Mouse (Mus musculus) cerebellum, adult 8-10 months (tissue): Measurements from ENCODE around the gene Adam11.
A peak's percentile ranks its signal among the peaks of the same experiment; 100 is the strongest.

Source experiments
- DNase-seq: peaks from one replicate; pipeline ENCODE4 v3.0.0; 2022

Adam11 gene

DNA sequence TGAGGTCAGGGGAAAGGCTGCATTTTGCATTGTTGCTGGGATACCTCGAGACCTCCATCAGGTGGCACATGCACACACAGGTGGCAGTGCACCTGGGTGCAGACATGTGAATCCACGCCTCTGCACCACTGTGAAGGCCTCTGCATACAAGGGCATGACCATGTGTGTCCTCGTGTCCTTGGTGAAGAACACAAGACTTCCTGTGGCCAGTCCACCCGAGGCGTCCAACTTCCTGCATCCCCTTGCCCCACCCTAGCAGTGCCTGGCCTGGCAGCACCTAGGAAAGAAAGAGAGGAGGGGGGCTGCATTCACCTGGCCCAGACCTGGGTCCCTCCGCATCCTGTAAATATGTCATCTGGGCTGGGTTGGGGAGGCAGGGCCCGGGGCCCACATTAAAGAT lies 18.6 kb downstream of the Adam11 start:
- DNase-seq: peak; percentile 21

DNA sequence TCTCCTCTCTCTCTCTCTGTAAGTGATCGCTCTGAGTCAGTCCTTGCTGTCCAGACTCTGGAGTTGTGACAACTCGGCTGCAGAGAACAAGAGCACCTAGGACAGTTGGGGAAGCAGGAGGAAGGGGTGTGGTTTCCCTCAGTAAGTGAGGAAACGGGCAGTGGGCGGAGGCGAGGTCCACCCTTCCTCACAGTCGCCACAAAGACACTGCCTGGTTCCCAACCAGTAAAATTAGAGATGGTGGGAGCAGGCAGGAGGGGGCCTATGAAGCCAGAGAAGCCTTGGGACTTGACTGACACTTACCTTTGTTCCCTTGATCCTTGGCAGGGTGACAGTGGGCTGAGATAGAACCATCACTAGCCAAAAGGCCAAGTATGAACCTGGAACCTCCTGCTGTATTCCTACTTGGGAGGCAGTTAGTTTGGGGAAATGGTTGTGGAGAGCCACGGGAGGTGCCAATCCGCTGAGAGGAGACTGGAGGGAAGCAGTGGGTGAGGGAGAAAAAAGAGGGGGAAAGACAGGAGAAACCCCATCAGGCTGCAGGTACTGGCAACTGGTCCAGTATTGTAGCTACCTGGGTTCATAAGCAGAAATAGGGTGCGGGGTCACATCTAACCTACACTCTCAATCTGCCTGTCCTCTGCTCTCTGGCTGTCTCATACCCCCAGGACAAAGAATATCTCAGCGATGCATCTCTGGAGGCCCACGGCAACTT lies 19.2 kb downstream of the Adam11 start:
- peak; percentile 43 for DNase-seq

DNA sequence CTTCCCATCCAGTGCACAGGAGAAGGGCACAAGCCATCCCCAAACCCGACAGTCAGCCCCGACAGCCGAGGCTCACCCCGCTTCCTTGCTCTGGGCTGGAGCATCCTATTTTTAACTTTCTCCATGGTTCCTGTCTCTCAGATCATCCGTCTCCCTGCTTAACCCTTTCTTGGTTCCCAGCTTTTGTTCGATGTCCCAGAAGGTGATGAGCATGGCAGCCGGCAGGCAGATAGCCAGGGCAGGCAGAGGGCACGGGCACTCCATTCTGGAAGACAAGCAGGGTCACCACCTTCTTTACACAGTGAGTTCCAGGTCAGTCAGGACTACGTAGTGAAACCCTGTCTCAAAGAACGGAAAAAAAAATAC lies 19.7 kb downstream of the Adam11 start:
- DNase-seq: no peak

DNA sequence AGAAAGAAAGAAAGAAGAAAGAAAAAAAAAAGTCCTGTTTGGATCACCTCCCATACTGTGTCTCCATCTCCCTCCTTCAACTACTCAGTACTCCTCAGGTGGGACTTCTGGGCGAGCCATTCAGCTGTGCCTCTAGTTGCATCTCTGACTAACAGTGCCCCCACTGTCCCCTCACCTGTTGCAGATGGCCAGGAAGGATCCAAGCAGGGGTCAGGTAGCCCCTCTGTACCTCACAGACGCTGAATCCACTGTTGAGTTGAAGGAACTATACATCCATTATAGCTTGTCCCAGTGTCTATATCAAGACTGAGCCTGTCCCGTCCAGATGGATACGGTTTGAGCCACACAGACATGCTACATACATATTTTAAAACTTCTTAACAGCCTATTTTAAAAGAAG lies 20.3 kb downstream of the Adam11 start:
- peak; percentile 20 for DNase-seq

DNA sequence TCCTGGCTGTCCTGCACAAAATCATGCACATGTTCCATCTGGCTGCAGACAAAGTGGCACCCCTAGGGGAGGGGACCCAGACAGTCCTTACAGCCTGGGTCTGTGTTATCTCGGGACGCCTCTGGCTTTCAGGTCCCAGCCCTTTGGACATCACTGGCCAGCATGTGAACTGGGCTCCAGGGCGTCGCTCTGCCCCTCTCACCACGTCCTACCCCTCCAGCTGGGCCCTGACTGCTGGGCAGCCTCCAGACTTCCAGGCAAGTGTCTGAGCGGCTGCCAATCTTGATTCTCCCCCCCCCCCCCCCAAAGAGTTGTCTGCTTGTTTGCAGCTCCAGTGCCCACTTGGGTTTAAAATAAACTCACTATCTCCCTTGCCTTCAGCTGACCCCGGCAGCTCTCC lies 22.2 kb downstream of the Adam11 start:
- DNase-seq: no peak

DNA sequence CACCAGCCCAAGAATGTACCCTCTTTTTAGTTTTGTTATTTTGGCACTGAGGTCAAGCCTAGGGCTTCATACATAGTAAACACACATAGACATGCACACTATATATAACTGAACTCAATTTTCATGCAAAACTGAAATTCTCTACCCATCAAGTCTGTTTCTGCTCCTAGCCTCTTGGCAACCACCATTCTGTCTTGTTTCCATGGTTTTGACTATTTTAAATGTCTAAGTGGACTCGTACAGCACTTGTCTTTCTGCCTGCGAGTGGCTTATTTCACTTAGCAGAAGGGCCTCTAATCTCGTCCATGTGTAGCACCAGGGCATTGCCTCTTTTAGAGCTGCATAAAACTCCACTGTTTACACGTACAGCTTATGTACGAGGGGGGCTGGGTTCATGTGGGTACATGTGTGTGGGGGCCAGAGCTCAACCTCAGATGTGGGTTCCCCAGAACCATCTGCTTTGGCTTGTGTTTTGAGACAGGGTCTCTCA lies 26.5 kb downstream of the Adam11 start:
- no peak for DNase-seq

DNA sequence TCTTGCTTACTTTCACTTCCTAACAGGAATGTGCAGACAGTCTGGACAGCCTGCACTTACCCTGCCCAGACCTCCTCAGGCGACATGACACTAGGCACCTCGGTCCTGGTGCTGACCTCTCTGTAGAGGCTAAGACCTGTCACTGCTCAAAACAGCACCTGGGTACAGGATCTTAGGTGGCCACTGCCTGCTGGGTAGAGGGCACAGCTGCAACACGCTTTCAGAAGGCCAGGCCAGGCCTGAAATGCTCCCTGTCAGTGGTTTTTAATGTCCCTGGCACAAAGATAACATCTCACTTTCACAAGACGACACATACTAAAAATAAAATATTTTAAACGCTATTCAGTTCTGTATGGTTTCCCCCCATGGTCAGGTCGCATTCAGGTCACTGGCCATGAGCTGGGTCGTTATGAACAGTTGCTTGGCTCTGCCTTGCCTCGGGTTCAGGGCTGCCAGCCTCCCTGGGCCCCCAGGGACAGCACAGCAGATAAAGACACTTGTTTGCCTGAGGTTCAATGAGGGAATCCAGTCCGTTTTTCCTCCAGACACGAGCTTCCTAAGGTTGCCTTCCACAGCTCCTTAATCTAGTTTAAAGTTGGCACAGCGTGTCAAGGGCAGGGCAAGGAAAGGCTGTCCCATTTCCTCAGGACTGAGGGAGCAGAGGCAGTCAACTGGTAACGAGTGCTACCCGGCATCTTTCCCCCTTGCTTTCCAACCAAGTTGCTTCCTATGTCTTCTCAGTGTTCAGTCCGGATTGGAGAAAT lies 30.6 kb downstream of the Adam11 start:
- no peak for DNase-seq

DNA sequence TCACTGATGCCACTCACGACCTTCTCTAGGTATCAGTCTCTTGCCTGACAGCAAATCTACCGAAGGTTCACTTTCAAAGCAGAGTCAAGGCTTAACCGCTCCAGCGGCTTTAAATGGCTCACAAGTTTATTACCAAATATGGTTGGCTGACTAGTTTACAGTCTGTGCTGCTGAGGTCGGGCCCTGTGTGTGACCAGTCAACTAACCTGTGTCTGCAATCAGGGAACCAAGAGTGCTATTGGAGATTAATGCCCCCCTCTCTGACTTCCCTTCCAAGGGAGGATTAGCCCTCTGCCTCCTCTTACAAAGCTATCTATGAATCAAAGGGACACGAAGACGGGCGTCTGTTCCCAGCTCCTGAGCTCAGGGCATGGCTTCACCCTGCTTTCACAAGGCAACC lies 32.9 kb downstream of the Adam11 start:
- no peak for DNase-seq

DNA sequence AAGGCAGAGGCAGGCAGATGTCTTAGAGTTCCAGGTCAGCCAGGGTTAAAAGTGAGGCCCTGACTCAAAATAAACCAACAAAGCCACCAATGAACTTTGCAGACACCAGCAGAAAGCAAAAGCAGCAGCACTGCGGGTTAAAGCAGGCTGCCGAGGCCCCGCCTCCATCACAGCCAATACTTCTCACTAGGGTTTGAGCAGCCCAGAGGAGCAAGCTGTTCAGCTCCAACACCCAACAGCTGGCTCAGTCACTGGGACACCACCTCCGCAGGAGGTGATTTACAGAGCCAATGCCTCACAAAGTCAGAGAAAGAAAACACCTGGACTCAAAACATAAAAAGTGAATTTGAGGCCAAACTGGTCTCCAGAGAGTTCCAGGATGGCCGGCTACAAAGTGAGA lies 42.2 kb downstream of the Adam11 start:
- no peak for DNase-seq

DNA sequence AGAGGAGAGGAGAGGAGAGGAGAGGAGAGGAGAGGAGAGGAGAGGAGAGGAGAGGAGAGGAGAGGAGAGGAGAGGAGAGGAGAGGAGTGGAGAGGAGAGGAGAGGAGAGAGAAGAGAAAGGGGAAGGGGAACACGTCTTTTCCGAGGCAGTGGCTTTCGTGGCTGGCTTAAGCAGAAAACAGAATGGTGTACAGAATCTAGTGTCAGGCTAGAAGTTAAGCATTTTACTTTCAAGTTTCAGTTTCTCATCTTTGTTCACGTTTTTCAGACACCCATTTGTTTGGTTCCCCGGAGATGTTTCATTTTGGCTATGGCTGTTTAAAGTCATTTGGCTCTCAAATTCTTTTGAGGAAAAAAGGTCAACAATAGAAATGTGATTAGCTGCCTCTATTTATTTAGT lies 47.0 kb downstream of the Adam11 start:
- no peak for DNase-seq

DNA sequence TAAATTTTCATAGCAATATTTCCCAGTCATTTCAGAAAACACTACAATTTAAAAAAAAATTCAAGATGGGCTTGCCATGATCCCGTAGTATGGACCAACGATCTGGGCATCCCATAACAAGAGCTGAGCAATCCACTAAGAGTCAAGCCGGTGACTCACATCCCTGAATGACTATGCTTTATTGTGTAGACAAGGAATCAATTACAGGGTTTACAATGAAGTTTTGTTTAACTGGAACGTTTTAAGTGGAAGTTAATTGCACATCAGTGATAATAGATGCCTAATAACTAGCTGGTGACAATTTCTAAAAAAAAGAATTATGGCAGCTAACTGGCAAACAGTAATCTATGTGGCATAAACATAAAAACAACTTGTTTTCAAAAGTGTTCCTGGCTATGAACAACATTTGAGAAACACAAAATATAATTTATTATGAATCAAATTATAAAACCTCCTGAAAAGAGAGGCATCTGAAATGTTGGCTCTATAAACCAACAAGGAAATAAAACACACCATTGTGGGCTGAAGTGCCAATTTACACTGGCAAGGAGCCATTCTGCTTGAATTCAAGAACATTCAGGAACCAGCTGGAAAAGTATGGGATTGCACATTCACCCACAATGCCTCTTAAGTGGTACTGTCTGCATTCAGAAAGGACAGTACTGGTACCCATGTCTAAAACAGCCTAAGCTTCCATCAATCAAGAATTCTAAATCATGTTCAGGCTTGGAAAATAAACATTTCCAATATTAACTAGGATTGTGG lies 49.7 kb downstream of the Adam11 start:
- DNase-seq: no peak

DNA sequence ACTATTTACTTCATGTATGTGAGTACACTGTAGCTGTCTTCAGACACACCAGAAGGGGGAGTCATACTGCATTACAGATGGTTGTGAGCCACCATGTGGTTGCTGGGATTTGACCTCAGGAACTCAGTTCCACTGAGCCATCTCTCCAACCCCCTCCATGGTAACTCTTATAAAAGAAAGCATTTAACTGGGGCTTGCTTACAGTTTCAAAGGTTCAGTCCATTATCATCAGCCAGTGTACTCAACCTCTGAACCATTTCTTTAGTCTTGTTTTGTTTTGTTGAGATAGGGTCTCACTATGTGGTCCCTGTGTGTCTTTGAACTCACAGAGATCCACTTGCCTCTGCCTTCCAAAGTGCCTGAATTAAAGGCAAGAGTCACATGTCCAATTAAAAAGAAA lies 53.6 kb downstream of the Adam11 start:
- no peak for DNase-seq

DNA sequence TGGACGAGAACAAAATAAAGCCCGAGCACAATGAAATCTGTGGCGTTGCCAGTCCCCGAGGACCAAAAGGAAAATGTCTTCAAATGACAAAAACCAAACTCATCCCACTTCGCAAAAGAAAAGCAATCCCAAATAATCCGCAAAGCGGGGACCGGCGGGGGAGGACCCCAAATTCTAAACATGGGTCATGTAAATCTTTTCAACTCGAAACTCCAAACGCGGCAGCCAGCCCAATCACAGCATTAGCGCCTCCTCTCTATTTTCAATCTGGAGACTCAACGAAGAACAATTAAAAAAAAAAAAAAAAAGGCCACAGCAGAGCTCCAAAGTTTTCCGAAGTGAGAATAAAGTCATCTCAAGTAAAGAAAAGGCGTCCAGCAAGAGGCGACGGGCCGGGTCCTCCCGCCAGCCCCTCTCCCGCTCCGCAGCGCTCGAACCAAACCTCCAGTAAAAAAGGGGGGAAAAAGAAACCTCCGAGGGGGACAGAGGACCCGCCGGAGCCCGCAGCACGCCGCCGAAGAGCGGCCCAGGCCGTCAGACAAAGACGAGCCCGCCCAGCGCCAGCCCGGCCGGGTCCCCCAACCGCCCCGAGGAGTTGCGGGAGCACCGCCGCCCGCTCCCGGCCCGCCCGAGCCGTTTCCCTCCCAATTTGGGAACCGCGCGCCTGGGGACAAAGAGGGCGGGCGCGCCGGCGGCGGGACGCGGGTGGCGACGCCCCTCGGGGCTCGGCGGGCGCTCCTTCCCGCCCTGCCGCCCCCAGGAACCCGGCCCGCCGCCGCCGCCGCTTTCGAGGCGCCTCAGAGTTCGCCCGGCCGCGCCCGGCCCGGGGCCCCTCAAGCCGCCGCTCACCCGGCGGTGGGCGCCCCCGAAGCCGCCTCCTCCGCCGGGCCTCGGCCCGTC lies 57.1 kb downstream of the Adam11 start:
- DNase-seq: peak; percentile 20

DNA sequence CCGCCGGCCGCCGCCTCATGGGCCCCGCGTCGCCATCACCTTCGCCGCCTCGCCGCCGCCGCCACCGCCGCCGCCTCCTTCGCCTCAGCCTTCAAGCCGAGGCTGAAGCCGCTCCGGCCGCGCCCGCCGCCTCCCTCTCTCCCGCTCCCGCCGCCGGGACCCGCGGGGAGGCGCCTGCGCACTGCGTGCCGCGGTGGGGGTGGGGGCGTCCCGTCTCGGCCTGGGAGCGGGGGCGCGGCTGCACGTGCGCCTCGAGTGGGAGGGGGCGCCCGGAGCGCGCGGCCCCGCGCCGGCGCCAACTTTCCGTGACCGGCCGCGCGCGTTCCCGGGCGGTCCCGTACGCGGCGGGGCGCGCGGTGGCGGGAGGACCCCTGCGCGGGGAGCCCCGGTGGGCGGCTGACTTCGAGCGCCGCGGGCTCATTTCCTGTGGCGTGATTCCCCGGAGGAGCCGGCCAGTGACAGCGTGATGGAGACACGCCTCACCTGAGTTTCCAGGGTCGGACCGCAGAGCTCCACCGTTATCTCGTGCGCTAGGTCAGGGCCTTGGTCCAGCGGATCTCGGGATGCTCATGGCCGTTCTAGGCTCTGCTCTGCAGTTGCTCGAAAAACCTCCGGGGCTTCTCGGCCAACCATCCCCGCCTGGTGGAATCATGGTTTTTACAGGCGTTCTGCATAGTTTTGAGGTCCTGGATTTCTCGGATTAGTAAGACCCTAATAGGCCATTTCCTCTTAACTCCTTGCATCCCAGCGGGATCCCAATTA lies 58.0 kb downstream of the Adam11 start, which contains the start of gene Gjc1:
Gjc1 (minus strand) TSS at position 680 of the 762 bp plus-strand sequence.
- DNase-seq: peak; percentile 43

DNA sequence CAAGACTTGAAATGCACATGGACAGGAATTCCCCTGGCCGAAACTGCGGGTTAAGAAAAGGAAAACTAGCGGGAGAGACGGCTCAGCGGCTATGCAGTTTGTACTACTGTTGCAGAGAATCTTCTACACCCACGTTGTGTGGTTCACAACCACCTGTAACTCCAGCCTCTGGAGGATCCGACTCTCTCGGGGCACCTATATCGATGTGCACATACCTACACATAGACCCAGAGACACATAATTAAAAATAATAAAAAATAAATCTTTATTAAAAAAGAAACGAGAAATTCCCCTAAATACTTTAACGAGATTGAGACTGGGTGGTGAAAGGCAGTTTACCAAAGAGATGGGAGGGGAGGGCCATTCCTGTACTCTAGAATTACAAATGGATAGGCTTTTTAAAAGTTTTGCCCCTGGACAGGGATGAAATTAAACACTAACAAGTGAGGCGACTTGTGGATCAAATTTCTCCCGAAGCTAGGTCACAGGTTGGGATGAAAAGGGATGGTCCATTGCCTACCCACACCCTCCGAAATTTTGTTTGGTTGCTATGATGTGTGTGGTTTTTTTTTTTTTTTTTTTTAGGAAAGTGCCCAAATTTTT lies 58.6 kb downstream of the Adam11 start:
- DNase-seq: no peak

DNA sequence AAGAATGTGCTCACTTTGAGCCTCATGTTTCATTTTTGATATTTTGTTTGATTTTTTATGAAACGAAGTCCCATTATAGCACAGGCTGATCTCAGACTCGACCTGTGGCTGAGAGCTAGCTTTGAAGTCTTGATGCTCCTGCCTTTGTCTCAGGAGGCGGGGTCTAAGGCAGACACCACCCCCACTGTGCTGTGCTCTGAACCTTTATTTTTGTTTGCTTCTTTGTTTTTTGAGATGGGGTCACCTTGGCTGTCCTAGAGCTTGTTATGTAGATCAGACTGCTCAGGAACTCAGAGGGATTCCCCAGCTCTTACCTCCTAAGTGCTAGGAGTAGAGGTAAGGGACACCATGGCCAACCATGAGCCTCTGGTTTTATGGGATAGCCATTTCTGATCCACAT lies 59.2 kb downstream of the Adam11 start:
- no peak for DNase-seq

DNA sequence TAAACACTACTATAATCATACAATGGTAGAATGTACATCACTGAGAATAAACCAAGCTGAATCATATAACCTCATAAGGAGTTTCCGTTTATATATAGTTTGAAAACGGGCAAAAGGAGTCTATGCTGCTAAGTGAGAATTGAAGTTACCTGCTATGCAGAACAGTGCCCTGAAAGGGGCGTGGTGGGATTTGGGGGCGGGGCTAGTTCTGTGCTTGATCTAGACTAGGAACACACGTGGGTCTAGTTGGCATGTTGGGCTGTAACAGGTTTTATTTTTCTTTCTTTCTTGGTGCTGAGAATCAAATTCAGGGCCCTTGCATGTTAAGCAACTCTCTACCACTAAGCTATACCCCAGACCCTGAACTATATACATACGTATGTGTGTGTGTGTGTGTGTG lies 60.0 kb downstream of the Adam11 start:
- DNase-seq: no peak

DNA sequence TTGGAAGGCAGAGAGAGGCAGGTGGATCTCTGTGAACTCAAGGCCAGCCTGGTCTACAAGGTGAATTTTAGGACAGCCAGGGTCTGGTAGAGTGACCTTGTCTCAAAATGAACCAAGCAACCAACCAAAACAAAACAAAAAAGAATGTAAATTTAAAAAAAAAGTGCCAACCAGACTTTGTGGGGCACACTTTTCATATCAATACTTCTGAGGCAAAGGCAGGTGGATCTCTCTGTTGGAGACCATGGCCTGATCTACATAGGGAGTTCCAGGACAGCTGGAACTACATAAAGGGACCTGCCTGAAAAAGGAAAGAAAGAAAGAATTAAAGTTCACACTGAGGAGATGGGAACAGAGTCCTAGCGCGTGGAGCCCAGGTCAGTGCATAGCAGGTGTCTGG lies 65.2 kb downstream of the Adam11 start:
- DNase-seq: no peak

DNA sequence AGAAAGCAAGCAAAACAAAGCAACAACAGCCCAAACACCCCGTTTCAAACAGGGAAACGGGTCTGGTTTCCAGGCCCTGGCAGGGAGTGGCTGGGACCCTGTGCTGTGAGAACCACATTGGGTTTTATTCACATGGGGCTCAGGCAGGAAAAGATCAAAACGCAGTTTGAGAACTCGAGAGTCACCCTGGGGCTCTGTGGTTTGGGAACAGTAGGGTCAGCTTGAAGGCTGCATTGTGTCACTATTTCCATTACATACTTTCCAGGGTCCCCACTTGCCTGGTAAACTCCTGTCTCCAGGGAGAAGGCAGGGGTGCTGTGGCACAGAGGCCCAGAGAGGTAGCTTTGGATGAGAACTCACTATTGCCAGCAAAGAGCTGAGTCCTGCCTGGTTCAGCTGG lies 65.9 kb downstream of the Adam11 start:
- no peak for DNase-seq
